Mouse (Mus musculus) embryonic facial prominence, embryonic 12.5 days (tissue): Measurements from ENCODE around the gene Tiam1. TPM values are rescaled to one million over a fixed set of nuclear protein-coding genes. Genes with fewer than 3 reads are reported as not detected.

Experiments
- ATAC-seq: fragments of 200-750 bp; cut with Nextera tagmentation; 2 replicates; pipeline ENCODE4 v1.8.0; 2017; ENCODE audit not compliant: insufficient number of reproducible peaks, insufficient read depth, low FRiP score, low TSS enrichment
- H3K27ac ChIP-seq: fragments of 300-500 bp; sonication (generic); 2 replicates; pipeline ENCODE4 v1.5.1; 2016; ENCODE audit warnings: mild to moderate bottlenecking
- H3K27me3 ChIP-seq: fragments of 300-500 bp; sonication (generic); 2 replicates; pipeline ENCODE4 v1.6.1; 2016; ENCODE audit warnings: mild to moderate bottlenecking, moderate library complexity
- H3K36me3 ChIP-seq: fragments of 300-500 bp; sonication (generic); 2 replicates; pipeline ENCODE4 v1.6.1; 2016; ENCODE audit warnings: mild to moderate bottlenecking
- H3K4me1 ChIP-seq: fragments of 300-500 bp; sonication (generic); 2 replicates; pipeline ENCODE4 v1.6.1; 2016
- H3K4me2 ChIP-seq: fragments of 300-500 bp; sonication (generic); replicated peaks from 2 replicates; pipeline ENCODE4 v1.6.1; 2016; ENCODE audit warnings: mild to moderate bottlenecking, moderate library complexity
- H3K4me3 ChIP-seq: fragments of 300-500 bp; sonication (generic); 2 replicates; pipeline ENCODE4 v1.5.1; 2016; ENCODE audit warnings: mild to moderate bottlenecking
- H3K9ac ChIP-seq: fragments of 300-500 bp; sonication (generic); 2 replicates; pipeline ENCODE4 v1.6.1; 2016; ENCODE audit warnings: mild to moderate bottlenecking, moderate library complexity
- H3K9me3 ChIP-seq: fragments of 300-500 bp; sonication (generic); 2 replicates; pipeline ENCODE4 v1.6.1; 2016; ENCODE audit warnings: mild to moderate bottlenecking, moderate library complexity
- WGBS: fragments of 180-500 bp; shearing (Covaris S2); methylation state at CpG from one replicate; pipeline ENCODE4 v1.1.7; 2016; 5-methylcytosine and 5-hydroxymethylcytosine counted together
- polyA plus RNA-seq: library from polyadenylated mRNA; unstranded; fragments of >200 nt; fragmentation: Nextera tagmentation; extraction: Ambion mirVana; gene quantifications from 2 replicates; pipeline ENCODE4 v1.2.1, GENCODE M21; 2016

Gene Tiam1
- polyA plus RNA-seq, 1 experiment from 2014 or later = 39.1 TPM

DNA sequence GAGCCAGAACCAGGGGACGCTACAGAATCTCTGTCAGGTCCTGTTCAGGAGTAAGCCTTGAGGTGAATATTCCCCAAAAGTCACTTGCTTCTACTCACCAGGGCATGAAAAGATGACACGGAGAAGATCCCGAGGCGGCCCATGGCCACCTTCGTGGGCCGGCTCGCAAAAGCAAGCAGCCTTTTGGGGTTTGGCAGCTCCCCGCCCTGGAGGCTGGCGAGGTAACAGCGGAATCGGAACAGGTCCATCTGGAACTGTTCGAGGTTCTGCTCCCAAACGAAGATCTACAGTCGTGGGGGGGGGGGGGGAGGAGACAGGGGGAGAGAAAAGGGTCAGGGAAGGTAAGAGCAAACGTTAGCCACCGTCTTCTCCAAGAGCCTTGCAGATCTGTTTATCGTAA lies 278.4 kb downstream of the Tiam1 start:
- WGBS = 69% methylated on average over 17 of the region's 17 CpGs
- no peaks in the 10 kb centered on the region for H3K27me3 ChIP-seq
- no peak overlapping the region for H3K4me2 ChIP-seq
- H3K9ac ChIP-seq = no peak overlapping the region
- H3K4me1 ChIP-seq = peaks cover 15% of the 10 kb centered on the region; the same call in 1 of the 2 replicates
- ATAC-seq = no peak
- peaks cover 16% of the 10 kb centered on the region for H3K36me3 ChIP-seq
- no peak overlapping the region for H3K4me3 ChIP-seq
- no peaks in the 10 kb centered on the region for H3K9me3 ChIP-seq
- no peak overlapping the region for H3K27ac ChIP-seq

DNA sequence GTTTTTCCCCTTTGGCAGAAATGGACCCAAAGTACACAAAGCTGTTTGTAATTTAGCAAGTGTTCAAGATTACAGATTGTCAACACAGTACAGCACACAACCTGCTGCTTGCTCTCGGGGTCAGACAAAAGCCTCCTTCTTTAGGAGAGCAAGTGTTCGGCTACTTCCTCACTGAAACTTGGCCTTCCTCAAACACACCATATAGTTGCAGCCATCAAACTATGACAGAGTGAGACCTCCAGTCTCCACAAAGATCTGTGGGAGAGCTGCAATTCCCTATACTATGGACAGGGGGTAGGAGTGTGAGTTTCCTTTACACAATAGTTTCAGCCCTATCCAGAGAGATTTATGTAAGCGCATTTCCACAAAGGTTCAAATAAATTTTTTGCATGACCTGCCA lies 278.9 kb downstream of the Tiam1 start:
- Histone ChIP-seq H3K36me3 (peaks cover 18% of the 10 kb centered on the region; the same call in 1 of the 2 replicates), H3K27me3 (no peaks in the 10 kb centered on the region), H3K4me2 (no peak overlapping the region), H3K4me1 (peaks cover 16% of the 10 kb centered on the region; the same call in 1 of the 2 replicates), H3K9me3 (no peaks in the 10 kb centered on the region), H3K27ac (no peak overlapping the region), H3K9ac (no peak overlapping the region), H3K4me3 (no peak overlapping the region)
- ATAC-seq = no peak
- WGBS = 52% methylated on average over 3 of the region's 3 CpGs

DNA sequence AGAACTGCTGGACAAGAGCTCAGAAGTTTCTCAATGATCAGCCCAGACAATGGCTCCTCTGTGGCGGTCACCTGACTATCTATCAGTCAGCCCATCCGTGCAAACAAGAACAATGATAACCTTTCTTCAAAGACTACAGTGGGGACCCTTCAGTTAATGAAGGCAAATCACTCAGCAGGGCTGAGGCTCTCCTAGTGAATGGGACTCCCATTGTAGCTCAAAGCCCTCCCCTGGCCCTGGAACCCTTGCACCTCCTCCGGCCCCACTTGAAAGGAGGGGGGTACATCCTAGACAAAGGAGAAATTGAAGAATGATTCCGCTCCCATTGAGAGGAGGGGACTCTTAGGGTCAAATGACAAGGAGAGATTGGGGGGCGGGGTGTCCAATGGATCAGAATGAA lies 280.3 kb downstream of the Tiam1 start:
- no peak overlapping the region for H3K27ac ChIP-seq
- H3K27me3 ChIP-seq = no peaks in the 10 kb centered on the region
- H3K36me3 ChIP-seq = peaks cover 26% of the 10 kb centered on the region; the same call in 1 of the 2 replicates
- ATAC-seq = peak; percentile 41; the same call in 1 of the 2 replicates
- H3K9ac ChIP-seq = no peak overlapping the region
- H3K4me3 ChIP-seq = no peak overlapping the region
- peaks cover 16% of the 10 kb centered on the region; the same call in 1 of the 2 replicates for H3K4me1 ChIP-seq
- 37% methylated on average over 5 of the region's 5 CpGs for WGBS
- no peaks in the 10 kb centered on the region for H3K9me3 ChIP-seq
- H3K4me2 ChIP-seq = no peak overlapping the region

DNA sequence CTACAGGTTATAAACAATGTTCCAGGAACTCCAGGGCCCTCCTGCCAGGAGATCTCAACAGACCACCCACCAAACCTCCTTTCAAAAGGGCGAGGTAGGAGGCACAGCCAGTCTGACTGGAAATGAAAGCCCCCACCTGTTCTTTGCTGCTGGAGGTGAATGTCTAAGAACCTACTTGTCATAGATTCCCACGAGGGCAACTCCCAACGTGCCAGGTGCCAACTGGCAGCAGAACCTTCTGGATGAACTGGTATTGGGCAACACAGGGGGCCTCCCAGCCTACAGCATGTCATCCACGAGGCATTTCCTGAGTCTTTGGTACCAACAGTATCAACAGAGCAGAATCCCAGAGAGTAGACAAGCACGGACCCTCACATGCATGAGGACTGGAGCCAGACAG lies 282.0 kb downstream of the Tiam1 start:
- Histone ChIP-seq H3K27ac (no peak overlapping the region), H3K27me3 (no peaks in the 10 kb centered on the region), H3K4me2 (no peak overlapping the region), H3K4me3 (no peak overlapping the region), H3K9me3 (no peaks in the 10 kb centered on the region), H3K36me3 (peaks cover 13% of the 10 kb centered on the region), H3K4me1 (peaks cover 16% of the 10 kb centered on the region; the same call in 1 of the 2 replicates), H3K9ac (no peak overlapping the region)
- no peak for ATAC-seq
- 71% methylated on average over 5 of the region's 5 CpGs for WGBS

- H3K27me3 ChIP-seq = no peaks in the 10 kb centered on the region
- H3K36me3 ChIP-seq = peaks cover 21% of the 10 kb centered on the region
- peaks cover 16% of the 10 kb centered on the region; the same call in 1 of the 2 replicates for H3K4me1 ChIP-seq
- WGBS = 48% methylated on average over 6 of the region's 6 CpGs
- no peak overlapping the region for H3K4me2 ChIP-seq
- ATAC-seq = no peak
- no peak overlapping the region for H3K9ac ChIP-seq
- no peak overlapping the region for H3K27ac ChIP-seq
- H3K9me3 ChIP-seq = no peaks in the 10 kb centered on the region
- no peak overlapping the region for H3K4me3 ChIP-seq
Measured at GRCm38 (mm10) chr16:89860708-89861107, 282.9 kb downstream of the Tiam1 start.

GRCm38 (mm10) chr16:89857666-89858065 lies 285.9 kb downstream of the Tiam1 start:
- Histone ChIP-seq H3K4me2 (no peak overlapping the region), H3K4me1 (peaks cover 11% of the 10 kb centered on the region; the same call in 1 of the 2 replicates), H3K27ac (no peak overlapping the region), H3K9me3 (no peaks in the 10 kb centered on the region), H3K27me3 (no peaks in the 10 kb centered on the region), H3K9ac (no peak overlapping the region), H3K36me3 (peaks cover 29% of the 10 kb centered on the region), H3K4me3 (no peak overlapping the region)
- 83% methylated on average over 3 of the region's 3 CpGs for WGBS
- ATAC-seq = no peak

- Histone ChIP-seq H3K9me3 (no peaks in the 10 kb centered on the region), H3K36me3 (peaks cover 25% of the 10 kb centered on the region), H3K4me2 (no peak overlapping the region), H3K27ac (no peak overlapping the region), H3K4me3 (no peak overlapping the region), H3K9ac (no peak overlapping the region), H3K4me1 (no peaks in the 10 kb centered on the region), H3K27me3 (no peaks in the 10 kb centered on the region)
- 86% methylated on average over 8 of the region's 8 CpGs for WGBS
- no peak for ATAC-seq
Measured at GRCm38 (mm10) chr16:89854731-89855130, 288.8 kb downstream of the Tiam1 start.

- Histone ChIP-seq H3K4me3 (no peak overlapping the region), H3K27ac (no peak overlapping the region), H3K4me2 (no peak overlapping the region), H3K4me1 (no peaks in the 10 kb centered on the region), H3K36me3 (peaks cover 32% of the 10 kb centered on the region), H3K27me3 (no peaks in the 10 kb centered on the region), H3K9me3 (no peaks in the 10 kb centered on the region), H3K9ac (no peak overlapping the region)
- peak; percentile 22; the same call in 1 of the 2 replicates for ATAC-seq
- WGBS = 69% methylated on average over 9 of the region's 9 CpGs
Measured at GRCm38 (mm10) chr16:89851333-89851732, 292.2 kb downstream of the Tiam1 start.

GRCm38 (mm10) chr16:89848651-89849597 lies 294.6 kb downstream of the Tiam1 start:
- Histone ChIP-seq H3K27ac (no peak overlapping the region), H3K9me3 (no peaks in the 10 kb centered on the region), H3K27me3 (no peaks in the 10 kb centered on the region), H3K36me3 (peaks cover 18% of the 10 kb centered on the region), H3K4me2 (no peak overlapping the region), H3K4me3 (no peak overlapping the region), H3K4me1 (no peaks in the 10 kb centered on the region), H3K9ac (no peak overlapping the region)
- ATAC-seq = no peak
- 93% methylated on average over 19 of the region's 19 CpGs for WGBS

DNA sequence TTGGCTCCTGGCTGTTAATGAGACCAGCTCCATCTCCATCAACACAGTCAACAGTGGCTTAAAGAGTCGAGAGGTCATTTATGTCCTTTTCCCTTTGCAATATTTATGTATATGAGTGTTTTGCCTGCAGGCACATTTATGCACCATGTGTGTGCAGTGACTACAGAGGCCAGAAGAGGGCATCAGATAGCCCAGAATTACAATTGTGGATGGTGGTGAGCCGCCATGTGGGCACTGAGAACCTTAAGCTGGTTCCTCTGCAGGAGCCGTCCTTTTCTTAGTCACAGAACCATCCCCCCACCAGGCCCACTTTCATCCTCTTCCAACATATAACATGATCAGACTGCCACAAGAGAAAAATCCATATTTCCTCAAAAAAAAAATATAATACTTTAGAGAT lies 295.4 kb downstream of the Tiam1 start:
- Histone ChIP-seq H3K27me3 (no peaks in the 10 kb centered on the region), H3K9me3 (no peaks in the 10 kb centered on the region), H3K4me3 (no peak overlapping the region), H3K36me3 (peaks cover 18% of the 10 kb centered on the region), H3K9ac (no peak overlapping the region), H3K4me1 (no peaks in the 10 kb centered on the region), H3K4me2 (no peak overlapping the region), H3K27ac (no peak overlapping the region)
- ATAC-seq = no peak
- WGBS = 93% methylated on average over 3 of the region's 3 CpGs

DNA sequence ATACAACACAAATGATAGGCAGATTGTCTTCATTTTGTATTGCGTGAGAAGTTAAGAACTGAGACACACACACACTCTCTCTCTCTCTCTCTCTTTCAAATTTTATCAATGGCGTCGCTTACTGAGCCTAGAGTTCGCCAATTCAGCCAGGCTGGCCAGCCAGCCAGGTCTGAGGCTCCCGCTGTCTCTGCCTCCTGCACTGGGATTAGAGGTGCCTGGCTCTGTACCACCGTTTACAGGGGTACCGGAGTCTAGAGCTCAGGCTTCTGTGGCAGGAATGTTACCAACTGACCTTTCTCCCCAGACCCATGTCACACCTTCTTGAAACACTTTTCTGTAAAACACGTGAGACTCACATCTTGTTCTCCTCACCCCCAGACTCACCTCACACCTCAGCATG lies 298.1 kb downstream of the Tiam1 start:
- Histone ChIP-seq H3K4me1 (no peaks in the 10 kb centered on the region), H3K36me3 (peaks cover 21% of the 10 kb centered on the region), H3K4me2 (no peak overlapping the region), H3K9me3 (no peaks in the 10 kb centered on the region), H3K9ac (no peak overlapping the region), H3K4me3 (no peak overlapping the region), H3K27me3 (no peaks in the 10 kb centered on the region), H3K27ac (no peak overlapping the region)
- ATAC-seq = no peak
- WGBS = 76% methylated on average over 8 of the region's 8 CpGs

GRCm38 (mm10) chr16:89844580-89844979 lies 299.0 kb downstream of the Tiam1 start:
- ATAC-seq = no peak
- Histone ChIP-seq H3K27me3 (no peaks in the 10 kb centered on the region), H3K4me1 (no peaks in the 10 kb centered on the region), H3K9ac (no peak overlapping the region), H3K4me2 (no peak overlapping the region), H3K27ac (no peak overlapping the region), H3K4me3 (no peak overlapping the region), H3K9me3 (no peaks in the 10 kb centered on the region), H3K36me3 (peaks cover 22% of the 10 kb centered on the region)
- 36% methylated on average over 5 of the region's 5 CpGs for WGBS
